Mouse (Mus musculus): ENCODE measurements around the gene Creb3.

- TF ChIP-seq CTCF (IDR thresholded peaks at IDR 0.05; ENCODE audit: control insufficient read depth, insufficient read depth, insufficient read length) (no peak), MAX (IDR thresholded peaks at IDR 0.05) (no peak), MYOG (IDR thresholded peaks at IDR 0.05; ENCODE audit: control insufficient read depth, extremely low read depth, insufficient read length) (no peak), MYOD1 (IDR thresholded peaks at IDR 0.05; ENCODE audit: control insufficient read depth, insufficient read length, low read depth) (no peak), CEBPB (IDR thresholded peaks at IDR 0.05; ENCODE audit: low read depth) (no peak), USF1 (IDR thresholded peaks at IDR 0.05; ENCODE audit: low read depth) (no peak), FOSL1 (IDR thresholded peaks at IDR 0.05; ENCODE audit: insufficient read depth, low read length, poor library complexity, severe bottlenecking) (no peak)
These were observed 36.1 kb downstream of the Creb3 start for GRCm38 (mm10) chr4:43598200-43598599.
